Mouse (Mus musculus) olfactory bulb, adult 2 months (tissue): ENCODE measurements around the gene Tmem214.

ENCODE experiments used
- CTCF ChIP-seq: fragments of 200-500 bp; IDR thresholded peaks from 2 replicates; pipeline ENCODE4 v1.5.1; 2012; ENCODE audit warnings: low read depth, mild to moderate bottlenecking, low read length, moderate library complexity; ENCODE audit not compliant: insufficient read depth
- POLR2A ChIP-seq: fragments of 200-500 bp; IDR thresholded peaks from 2 replicates; pipeline ENCODE4 v1.6.1; 2012; ENCODE audit warnings: mild to moderate bottlenecking, low read depth, low read length, moderate library complexity; ENCODE audit not compliant: insufficient read depth

- TF ChIP-seq POLR2A (no peak), CTCF (no peak)
Measured at GRCm38 (mm10) chr5:30919831-30920614, 52.2 kb downstream of the Tmem214 start.
